Mouse (Mus musculus): ENCODE results near the gene Reep1.
"Not testable (repeated sequence)": the region's sequence is repeated elsewhere in the genome, so short reads cannot be mapped to it uniquely, and the experiment has no call there.

The Reep1 gene

GRCm38 (mm10) chr6:71840597-71841290 is 133.4 kb downstream of the Reep1 start:
- DNase-seq (ENCODE audit: low spot score in 2 of 2) = no peak

- not testable (repeated sequence) for DNase-seq (ENCODE audit: low spot score in 2 of 2)
Measured at GRCm38 (mm10) chr6:71846906-71847305, 139.5 kb downstream of the Reep1 start.

All from urinary bladder, postnatal 4 days (tissue).